Mouse (Mus musculus) liver, adult 2 months (tissue): Measurements from ENCODE around the gene Haus7. TPM values are rescaled to one million over a fixed set of nuclear protein-coding genes. Genes with fewer than 3 reads are reported as not detected.

Source experiments
- DNase-seq: peaks from one replicate; pipeline ENCODE4 v3.0.0-alpha.2; 2011; ENCODE audit warnings: low read depth, low spot score; ENCODE audit errors: extremely low read depth
- H3K27ac ChIP-seq: fragments of 200-500 bp; replicated peaks from 2 replicates; pipeline ENCODE4 v1.5.1; 2012; ENCODE audit warnings: low read depth, mild to moderate bottlenecking, control low read depth, inconsistent platforms, low read length; ENCODE audit not compliant: insufficient read depth
- H3K27me3 ChIP-seq: fragments of 200-500 bp; 2 replicates; pipeline ENCODE4 v1.6.1; 2012; ENCODE audit warnings: mild to moderate bottlenecking, moderate library complexity, low read length, inconsistent platforms; ENCODE audit not compliant: control insufficient read depth, insufficient read depth
- H3K36me3 ChIP-seq: fragments of 200-500 bp; 2 replicates; pipeline ENCODE4 v1.6.1; 2012; ENCODE audit warnings: low read length, inconsistent platforms; ENCODE audit not compliant: control insufficient read depth, insufficient read depth
- H3K4me1 ChIP-seq: fragments of 200-500 bp; 2 replicates; pipeline ENCODE4 v1.6.1; 2011; ENCODE audit warnings: low read length; ENCODE audit not compliant: control insufficient read depth, insufficient read depth
- H3K4me3 ChIP-seq: fragments of 200-500 bp; 2 replicates; pipeline ENCODE4 v1.5.1; 2011; ENCODE audit warnings: low read depth, mild to moderate bottlenecking, control low read depth, low read length, moderate library complexity; ENCODE audit not compliant: insufficient read depth
- H3K79me2 ChIP-seq: fragments of 200-500 bp; 2 replicates; pipeline ENCODE4 v1.6.1; 2012; ENCODE audit warnings: inconsistent platforms, mild to moderate bottlenecking, low read length, moderate library complexity; ENCODE audit not compliant: control insufficient read depth, insufficient read depth
- H3K9ac ChIP-seq: fragments of 200-500 bp; 2 replicates; pipeline ENCODE4 v1.6.1; 2012; ENCODE audit warnings: low read depth, mild to moderate bottlenecking, control low read depth, inconsistent platforms, low read length
- CTCF ChIP-seq: fragments of 200-500 bp; IDR thresholded peaks from 2 replicates; pipeline ENCODE4 v1.5.1; 2011; ENCODE audit warnings: low read depth, low read length, control low read depth
- POLR2A ChIP-seq: fragments of 200-500 bp; IDR thresholded peaks from 2 replicates; pipeline ENCODE4 v1.6.1; 2011; ENCODE audit warnings: low read length, control low read depth; ENCODE audit not compliant: insufficient read depth; ENCODE audit errors: extremely low read depth
- WGBS: fragments of 180-500 bp; shearing (Covaris S2); methylation state at CpG from one replicate; pipeline ENCODE4 v1.1.7; 2018; 5-methylcytosine and 5-hydroxymethylcytosine counted together
- polyA plus RNA-seq: library from polyadenylated mRNA; depleted of rRNA; stranded (reverse); fragments of >200 nt; gene quantifications from 2 replicates; pipeline ENCODE4 v1.2.3, GENCODE M21; 2012
- total RNA-seq: library from RNA; depleted of rRNA; stranded (reverse); fragments of >200 nt; gene quantifications from 2 replicates; pipeline ENCODE4 v1.2.3, GENCODE M21; 2014

Haus7 gene
- total and polyA plus RNA-seq, 2 experiments = 12.8 to 15.5 TPM

GRCm38 (mm10) chrX:73480334-73480733 is 21.5 kb upstream of the Haus7 start:
- Histone ChIP-seq H3K79me2 (no peaks in the 10 kb centered on the region; the same call in 1 of the 2 replicates), H3K27ac (peak overlapping the region; percentile 74), H3K27me3 (no peaks in the 10 kb centered on the region), H3K36me3 (no peaks in the 10 kb centered on the region), H3K4me3 (no peak overlapping the region), H3K9ac (no peak overlapping the region), H3K4me1 (peaks cover 7% of the 10 kb centered on the region; the same call in 1 of the 2 replicates)
- DNase-seq = peak; percentile 17
- no peak for TF ChIP-seq POLR2A
- TF ChIP-seq CTCF = no peak
- 64% methylated on average over 2 of the region's 2 CpGs for WGBS

DNA sequence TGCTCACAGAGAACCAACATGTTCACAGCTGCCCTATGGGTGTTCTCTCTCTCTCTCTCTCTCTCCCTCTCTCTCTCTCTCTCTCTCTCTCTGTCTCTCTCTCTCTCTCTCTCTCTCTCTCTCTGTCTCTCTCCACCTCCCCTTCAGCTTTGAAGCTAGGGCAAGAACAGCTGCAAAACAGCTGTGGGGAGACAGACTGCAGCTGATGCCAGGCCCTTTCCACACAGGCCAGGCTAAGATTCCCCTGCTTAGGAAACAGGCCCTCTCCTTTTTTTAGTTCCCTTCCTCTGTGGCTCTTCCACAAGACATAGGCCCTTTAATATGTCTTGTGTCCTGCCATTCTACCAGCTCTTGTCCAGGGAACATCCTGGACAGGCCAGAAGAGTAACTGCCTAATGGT is 20.8 kb upstream of the Haus7 start:
- no peak overlapping the region for H3K4me3 ChIP-seq
- no peaks in the 10 kb centered on the region for H3K36me3 ChIP-seq
- H3K4me1 ChIP-seq = peaks cover 7% of the 10 kb centered on the region; the same call in 1 of the 2 replicates
- TF ChIP-seq POLR2A (no peak), CTCF (no peak)
- no peaks in the 10 kb centered on the region for H3K27me3 ChIP-seq
- no peaks in the 10 kb centered on the region; the same call in 1 of the 2 replicates for H3K79me2 ChIP-seq
- no peak for DNase-seq
- H3K27ac ChIP-seq = peak overlapping the region; percentile 74
- no peak overlapping the region for H3K9ac ChIP-seq

- Histone ChIP-seq H3K4me1 (peaks cover 7% of the 10 kb centered on the region; the same call in 1 of the 2 replicates), H3K4me3 (no peak overlapping the region), H3K27me3 (no peaks in the 10 kb centered on the region), H3K36me3 (no peaks in the 10 kb centered on the region), H3K79me2 (no peaks in the 10 kb centered on the region), H3K27ac (peak overlapping the region; percentile 35), H3K9ac (no peak overlapping the region)
- no peak for DNase-seq
- TF ChIP-seq POLR2A (no peak), CTCF (no peak)
- 86% methylated on average over 2 of the region's 2 CpGs for WGBS
These were observed 18.7 kb upstream of the Haus7 start for GRCm38 (mm10) chrX:73477500-73477899.

GRCm38 (mm10) chrX:73476621-73477020 is 17.8 kb upstream of the Haus7 start:
- no peak for TF ChIP-seq CTCF
- TF ChIP-seq POLR2A = no peak
- Histone ChIP-seq H3K4me3 (no peak overlapping the region), H3K36me3 (no peaks in the 10 kb centered on the region), H3K9ac (no peak overlapping the region; the same call in 1 of the 2 replicates), H3K27ac (peak overlapping the region; percentile 75), H3K4me1 (peaks cover 7% of the 10 kb centered on the region; the same call in 1 of the 2 replicates), H3K27me3 (no peaks in the 10 kb centered on the region), H3K79me2 (no peaks in the 10 kb centered on the region)
- WGBS = 12% methylated on average over 2 of the region's 2 CpGs
- DNase-seq = peak; percentile 69

- 91% methylated on average over 1 of the region's 1 CpGs for WGBS
- no peaks in the 10 kb centered on the region for H3K36me3 ChIP-seq
- peaks cover 4% of the 10 kb centered on the region; the same call in 1 of the 2 replicates for H3K4me1 ChIP-seq
- no peak overlapping the region for H3K4me3 ChIP-seq
- no peaks in the 10 kb centered on the region for H3K79me2 ChIP-seq
- no peak overlapping the region for H3K9ac ChIP-seq
- no peaks in the 10 kb centered on the region for H3K27me3 ChIP-seq
- TF ChIP-seq CTCF (no peak), POLR2A (no peak)
- peak overlapping the region; percentile 40; the same call in 1 of the 2 replicates for H3K27ac ChIP-seq
- no peak for DNase-seq
These were observed 16.9 kb upstream of the Haus7 start for GRCm38 (mm10) chrX:73475658-73476256.
